Mouse (Mus musculus): ENCODE measurements around the gene Rps6ka5.

The Rps6ka5 gene

DNA sequence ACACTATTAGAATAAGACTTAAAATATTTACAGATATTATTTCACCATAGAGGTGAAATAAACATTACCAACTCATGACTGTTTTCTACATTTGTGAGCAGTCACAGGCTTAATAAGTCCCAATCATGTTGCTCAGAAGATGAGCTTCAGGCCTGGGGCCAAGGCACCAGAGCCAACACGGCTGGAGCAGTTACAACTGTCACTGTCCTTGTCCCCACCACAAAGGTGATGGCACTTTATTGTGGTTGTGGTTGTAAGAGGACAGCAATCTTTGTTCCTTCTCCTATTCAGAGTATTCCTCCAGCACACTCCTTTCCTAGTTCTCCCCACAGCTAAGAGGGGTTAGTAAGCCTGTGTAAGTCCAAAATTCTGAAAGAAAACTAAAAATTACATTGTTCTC, 45.5 kb downstream of the Rps6ka5 start:
- in situ Hi-C loops (cut with MboI; ENCODE audit: unreplicated experiment in 2 of 2) = no loop called here

DNA sequence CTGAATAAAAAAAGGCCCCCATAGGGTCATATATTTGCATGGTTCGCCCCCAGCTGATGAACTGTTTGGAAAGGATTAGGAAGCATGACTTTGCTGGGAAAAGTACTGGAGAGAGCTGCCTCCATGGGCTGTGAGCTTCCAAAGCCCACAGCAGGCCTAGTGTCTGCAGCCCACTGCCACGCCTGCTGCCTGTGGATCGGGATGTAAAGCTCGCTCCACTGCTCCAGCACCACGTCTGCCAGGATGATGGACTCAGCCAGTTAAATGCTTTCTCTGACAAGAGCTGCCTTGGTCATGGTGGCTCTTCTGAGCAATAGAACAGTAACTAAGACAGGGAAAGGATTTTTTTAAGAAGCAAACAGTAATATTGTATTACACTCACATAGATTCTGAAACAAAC, 46.1 kb downstream of the Rps6ka5 start:
- in situ Hi-C loops (cut with MboI; ENCODE audit: unreplicated experiment in 2 of 2) = no loop called here

DNA sequence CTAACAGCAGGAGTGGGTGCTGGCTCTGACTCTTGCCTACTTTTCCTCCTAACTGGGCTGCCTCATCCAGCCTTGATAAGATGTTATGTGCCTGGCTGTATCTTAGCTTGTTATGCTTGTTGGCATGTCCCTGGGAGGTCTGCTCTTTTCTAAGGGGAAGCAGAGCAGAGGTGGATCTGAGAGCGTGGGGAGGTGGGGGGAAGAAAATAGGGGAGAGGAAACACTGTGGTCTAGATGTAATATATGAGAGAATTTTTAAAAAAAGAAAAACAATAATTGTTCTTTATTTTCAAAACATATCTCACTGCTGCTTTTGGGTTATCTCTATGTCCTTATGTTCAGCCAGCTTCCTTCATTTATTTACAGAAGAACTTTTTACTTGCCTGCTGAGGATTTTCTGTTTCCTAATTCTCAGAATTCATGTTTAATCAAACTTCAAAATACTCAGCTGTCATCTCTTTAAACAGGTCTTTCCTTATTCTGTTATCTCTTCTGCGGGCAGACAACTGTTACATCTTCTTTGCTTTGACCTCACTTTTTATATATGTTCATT, 56.1 kb downstream of the Rps6ka5 start:
- in situ Hi-C loops (cut with MboI; ENCODE audit: unreplicated experiment in 2 of 2) = no loop called here

DNA sequence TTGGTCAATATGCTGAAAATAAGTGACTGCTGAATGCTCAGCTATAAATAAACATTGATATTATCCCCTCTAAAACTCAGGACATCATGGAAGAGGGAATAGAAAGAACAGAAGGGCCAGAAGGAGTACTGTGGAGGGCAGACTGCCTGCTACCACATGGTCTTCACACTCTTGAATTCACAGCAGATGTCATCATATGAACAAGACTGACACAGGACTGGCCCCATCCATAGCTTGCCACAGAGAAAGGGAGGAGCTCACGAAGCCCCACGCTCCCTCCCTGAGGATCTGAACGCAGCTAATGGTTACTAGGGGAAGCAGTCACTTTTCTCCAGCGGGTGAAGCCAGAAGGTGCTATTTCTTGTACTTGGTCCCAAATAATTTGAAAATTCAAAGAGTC, 61.5 kb downstream of the Rps6ka5 start:
- in situ Hi-C loops (cut with MboI; ENCODE audit: unreplicated experiment in 2 of 2) = no loop called here

DNA sequence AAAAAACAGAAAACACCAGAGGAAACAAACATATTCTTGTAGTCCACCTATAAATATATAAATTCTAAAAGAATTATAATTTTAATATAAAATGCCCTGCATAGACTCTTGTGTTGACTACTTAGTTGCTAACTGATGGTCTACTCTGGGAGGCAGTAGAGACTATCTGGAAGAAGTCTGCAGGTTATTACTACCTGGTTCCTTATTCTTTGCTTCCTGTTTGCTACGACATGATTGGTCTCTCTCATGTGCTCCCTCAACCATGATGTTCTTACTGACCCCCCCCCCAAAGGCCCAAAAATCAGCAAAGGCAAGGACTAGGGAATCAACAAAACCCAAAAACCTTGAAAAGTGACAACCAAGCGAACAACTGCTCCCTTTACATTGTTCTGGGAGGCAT, 66.7 kb downstream of the Rps6ka5 start:
- in situ Hi-C loops (cut with MboI; ENCODE audit: unreplicated experiment in 2 of 2) = no loop called here

DNA sequence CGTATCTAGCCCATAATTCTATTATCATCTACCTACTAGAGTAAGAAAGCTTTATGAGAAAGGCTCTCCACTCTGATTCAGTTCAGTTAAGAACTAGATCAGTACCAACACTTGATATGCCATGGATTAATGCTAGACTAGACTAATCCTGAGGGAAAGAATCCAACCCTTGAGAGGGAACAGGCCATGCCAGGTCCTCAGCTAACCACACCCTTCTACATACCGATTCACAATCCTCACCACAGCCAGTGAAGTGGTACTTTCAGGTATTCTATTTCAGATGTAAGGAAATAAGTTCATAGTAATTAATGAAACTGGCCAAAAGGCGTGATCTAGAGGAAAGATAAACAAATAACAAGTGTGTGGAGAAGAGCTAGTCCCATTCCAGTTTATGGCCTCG, 70.8 kb downstream of the Rps6ka5 start:
- in situ Hi-C loops (cut with MboI; ENCODE audit: unreplicated experiment in 2 of 2) = no loop called here

DNA sequence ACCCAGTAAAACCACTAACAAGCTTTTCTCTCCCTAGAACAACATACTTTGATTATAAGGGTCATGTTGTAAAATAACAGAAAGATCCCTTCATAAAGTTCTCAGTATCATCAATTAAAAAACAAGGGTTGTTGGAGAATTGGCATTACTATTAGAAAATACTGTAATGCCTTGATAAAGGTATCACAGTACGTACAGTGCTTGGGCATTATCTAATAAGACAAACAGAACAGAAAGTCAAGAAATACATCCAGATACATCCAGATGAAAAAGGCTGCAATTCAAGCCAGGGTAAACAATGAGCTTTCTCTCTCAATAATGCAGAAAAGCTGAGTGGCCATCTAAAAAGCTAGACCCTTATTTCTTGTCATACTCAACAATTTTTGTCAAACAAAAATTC, 84.8 kb downstream of the Rps6ka5 start:
- in situ Hi-C loops (cut with MboI; ENCODE audit: unreplicated experiment in 2 of 2) = no loop called here

DNA sequence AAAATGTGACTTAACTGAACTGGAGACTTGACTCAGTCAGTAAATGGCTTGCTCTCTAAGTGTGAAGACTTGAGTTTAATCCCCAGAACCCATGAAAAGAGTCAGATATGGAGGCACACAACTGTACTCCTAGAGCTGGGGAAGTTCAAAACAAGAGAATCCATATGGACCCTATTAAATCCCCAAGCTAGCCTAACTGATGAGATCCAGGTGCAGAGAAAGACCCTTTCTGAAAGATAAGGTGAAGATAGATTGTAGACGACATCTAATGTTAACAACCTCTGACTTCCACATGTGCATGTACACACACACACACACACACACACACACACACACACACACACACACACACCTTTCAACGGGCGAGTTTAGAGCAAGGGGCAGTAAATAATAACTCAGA, 86.1 kb downstream of the Rps6ka5 start:
- in situ Hi-C loops (cut with MboI; ENCODE audit: unreplicated experiment in 2 of 2) = no loop called here

DNA sequence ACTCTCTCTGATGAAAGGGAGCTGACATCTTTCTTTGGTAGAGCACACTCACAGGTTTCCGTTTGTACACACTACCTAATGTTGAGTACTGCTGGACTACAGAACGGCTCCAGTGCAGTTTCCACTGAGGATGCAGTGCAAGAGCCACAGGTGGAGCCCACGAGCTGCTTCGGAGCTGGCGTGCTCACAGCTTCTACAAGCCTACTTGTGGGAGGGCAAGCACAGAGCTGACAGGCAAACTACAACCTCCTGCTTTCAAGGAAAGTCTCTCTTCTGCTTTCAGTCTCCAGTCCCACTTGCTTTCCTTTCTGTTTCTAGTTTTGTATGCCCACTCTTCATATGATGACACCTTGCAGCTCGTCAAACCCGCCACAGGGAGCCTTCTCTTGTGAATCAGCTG, 87.1 kb downstream of the Rps6ka5 start:
- in situ Hi-C loops (cut with MboI; ENCODE audit: unreplicated experiment in 2 of 2) = no loop called here

DNA sequence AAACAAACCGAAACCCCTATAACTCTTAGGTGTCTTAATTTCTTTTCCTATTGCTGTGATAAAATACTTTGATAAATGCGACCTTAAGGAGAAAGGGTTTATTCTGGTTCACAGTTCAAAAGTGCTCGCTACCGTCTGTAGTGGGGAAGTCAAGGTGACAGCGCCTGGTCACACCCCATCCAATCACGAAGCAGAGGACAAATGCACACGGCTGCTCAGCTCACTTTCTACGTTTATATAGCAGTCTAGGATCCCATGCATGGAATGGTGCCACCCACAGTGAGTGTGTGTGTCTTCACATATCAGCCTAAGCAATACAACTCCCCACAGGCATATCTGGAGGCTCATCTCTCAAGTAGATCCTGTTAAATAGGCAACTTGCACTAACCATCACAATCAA, 88.9 kb downstream of the Rps6ka5 start:
- in situ Hi-C loops (cut with MboI; ENCODE audit: unreplicated experiment in 2 of 2) = no loop called here

DNA sequence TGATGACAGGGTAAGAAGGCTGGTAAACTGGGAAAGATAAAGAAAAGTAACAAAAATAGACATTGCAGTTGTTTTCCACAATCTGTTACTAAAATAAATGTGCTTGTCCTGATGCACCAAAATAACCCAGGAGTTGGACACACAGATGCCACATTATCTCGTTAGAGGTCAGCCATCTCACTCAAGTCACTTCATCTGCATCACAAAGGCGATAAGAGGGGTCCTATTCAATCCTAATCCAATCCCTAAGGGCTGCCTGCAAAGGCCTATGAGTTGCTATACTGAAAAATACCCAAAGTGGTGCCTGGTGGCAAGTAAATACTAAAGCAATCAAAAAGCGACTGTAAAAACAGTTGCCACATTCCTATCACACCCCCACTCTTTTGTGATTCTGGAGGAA, 90.0 kb downstream of the Rps6ka5 start:
- in situ Hi-C loops (cut with MboI; ENCODE audit: unreplicated experiment in 2 of 2) = no loop called here

DNA sequence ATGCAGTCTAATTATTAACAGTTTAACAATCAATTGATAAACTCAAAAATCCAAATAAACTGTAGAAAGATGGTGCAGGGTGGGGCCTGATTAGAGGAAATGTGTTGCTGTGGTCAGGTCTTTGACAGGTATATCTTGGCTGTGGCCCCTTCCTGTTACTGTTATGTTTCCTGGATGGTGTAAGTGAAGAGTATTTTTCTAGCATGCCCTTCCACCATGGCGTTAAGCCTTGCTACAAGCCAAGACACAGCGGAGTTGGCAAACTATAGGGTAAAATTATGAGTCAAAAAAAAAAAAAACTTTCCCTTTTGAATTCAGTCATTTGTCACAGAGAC, 90.5 kb downstream of the Rps6ka5 start:
- in situ Hi-C loops (cut with MboI; ENCODE audit: unreplicated experiment in 2 of 2) = no loop called here

DNA sequence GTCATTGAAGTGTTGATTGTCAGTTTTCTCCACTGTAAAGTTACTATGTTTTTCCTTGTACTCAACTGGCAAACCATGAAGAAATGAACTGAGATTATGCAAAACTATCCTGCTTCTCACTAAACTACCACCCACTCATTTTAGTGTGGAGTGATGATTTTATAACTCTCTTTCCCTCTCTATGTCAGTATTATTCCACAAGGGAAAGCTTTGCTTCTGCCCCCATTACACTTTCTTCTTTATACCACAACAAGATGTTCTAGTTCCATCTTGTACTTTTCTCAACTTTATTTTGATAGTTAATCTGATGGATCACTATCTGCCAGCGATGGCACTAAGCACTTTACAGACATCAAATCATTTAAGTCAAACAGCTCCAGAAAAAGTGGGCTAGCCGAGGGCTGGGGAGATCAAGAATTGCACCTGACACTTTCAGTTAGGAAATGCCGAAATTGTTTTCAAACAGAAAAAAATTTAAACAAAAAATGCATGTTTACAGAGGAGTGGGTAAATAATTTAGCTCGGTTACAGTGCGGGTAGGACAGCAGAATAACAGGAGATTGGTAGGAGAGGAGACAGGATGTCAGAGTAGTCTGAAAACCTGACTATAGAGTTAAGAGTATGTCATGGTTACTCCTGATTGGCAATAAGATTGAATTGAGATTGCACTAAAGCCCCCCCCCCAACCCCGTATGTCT, 91.0 kb downstream of the Rps6ka5 start:
- in situ Hi-C loops (cut with MboI; ENCODE audit: unreplicated experiment in 2 of 2) = no loop called here

DNA sequence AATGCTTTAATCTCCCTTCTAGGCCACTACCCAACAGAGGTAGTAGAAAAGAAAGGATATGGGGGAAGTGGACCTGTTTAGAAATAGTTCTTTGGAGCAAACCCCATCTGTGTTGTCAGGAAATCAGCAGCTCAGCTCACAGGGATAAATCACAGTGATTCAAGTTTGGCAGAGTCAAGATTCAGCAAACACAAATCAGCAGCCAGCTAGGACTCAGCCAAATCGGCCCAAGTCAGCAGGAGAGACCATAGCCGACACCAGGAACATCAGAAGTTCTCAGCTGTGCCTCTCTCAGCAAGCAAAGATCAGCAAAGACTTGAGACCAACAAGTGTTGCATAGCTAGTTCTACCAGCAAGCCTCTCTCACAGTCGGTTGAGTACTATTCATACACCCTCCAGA, 93.6 kb downstream of the Rps6ka5 start:
- in situ Hi-C loops (cut with MboI; ENCODE audit: unreplicated experiment in 2 of 2) = no loop called here

DNA sequence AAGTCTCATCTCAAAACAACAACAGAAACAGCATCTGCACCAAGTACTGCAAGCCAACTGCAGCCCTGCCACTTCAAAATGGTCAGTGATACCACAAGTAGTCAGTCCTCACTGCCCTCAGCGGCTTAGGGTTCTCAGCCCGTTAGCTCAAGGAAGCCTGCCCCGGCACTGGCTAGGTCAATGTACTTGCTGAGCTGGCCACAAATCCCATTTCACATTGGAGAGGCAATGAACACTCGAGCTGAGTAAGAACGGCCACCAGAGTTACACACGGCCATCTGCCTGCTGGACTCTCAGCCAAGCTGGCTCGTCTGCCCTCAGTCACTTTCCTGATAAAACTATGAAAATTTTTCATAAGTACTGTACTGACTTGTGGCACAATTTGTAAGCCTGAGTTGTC, 95.5 kb downstream of the Rps6ka5 start:
- in situ Hi-C loops (cut with MboI; ENCODE audit: unreplicated experiment in 2 of 2) = no loop called here

DNA sequence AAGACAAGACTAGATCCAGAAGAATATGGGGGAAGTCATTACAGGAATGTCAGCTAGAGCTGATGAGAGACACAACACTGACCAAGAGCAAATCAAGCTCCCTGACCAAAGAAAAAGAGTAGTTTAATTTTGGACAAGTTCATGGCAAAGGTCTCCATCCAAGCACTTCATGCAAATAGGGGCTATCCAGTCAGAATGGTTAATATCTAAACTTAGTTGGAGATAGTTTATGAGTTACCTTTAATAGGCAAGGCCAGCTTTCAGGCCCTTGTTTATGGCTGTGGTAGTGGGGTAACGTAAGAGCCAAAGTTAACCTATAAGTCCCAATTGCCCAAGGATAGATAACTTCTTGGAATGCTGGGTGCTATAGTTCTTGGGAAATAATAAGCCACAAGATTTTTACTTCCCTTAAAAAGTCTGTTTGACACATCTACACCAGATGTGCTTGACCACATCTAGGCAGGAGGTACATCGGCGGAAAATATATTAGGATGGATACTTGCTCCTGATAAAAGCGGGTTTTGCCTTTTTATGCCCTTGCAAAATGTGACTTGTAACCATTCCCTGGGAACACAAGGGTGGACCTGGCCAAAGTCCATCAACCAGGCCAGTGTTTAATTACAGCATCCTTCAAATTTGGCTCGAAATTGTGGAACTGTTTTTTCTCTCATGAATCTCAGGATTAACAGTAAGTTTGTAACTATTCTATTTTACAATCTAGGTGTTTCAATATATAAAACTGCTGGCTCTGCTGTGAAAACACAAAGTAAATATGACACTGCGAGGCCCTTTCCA, 97.5 kb downstream of the Rps6ka5 start:
- in situ Hi-C loops (cut with MboI; ENCODE audit: unreplicated experiment in 2 of 2) = no loop called here

DNA sequence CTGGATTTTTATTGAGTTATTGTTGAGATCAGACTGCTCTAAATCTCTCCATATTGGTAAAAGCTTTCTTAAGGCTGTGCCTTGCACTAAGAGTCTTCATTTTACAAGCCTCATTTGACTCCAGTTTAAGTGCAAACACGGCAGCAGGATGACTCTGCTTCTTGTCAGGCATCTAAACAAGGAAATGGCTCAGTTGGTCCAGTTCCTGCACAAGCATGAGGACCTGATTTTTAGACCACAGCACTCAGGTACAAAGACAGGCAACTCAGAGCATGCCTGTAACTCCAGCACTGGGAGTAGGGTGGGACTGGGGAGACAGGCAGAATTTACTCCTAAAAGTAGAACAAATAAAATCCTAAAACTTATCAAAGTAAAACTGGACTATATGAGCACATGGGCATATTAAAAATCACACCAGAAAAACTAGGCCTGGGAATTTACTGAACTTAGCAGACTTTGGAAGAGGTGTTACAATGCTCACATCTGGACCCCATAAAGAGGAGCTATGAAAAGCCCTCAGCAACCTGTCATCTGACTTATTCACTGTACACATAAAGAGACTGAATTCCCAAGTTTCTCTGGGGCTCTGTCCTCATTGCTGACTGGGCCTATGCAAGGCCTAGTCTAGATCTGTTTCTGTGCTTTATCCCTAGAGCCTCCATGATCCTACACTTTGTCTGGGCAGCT, 99.6 kb downstream of the Rps6ka5 start:
- in situ Hi-C loops (cut with MboI; ENCODE audit: unreplicated experiment in 2 of 2) = no loop called here

DNA sequence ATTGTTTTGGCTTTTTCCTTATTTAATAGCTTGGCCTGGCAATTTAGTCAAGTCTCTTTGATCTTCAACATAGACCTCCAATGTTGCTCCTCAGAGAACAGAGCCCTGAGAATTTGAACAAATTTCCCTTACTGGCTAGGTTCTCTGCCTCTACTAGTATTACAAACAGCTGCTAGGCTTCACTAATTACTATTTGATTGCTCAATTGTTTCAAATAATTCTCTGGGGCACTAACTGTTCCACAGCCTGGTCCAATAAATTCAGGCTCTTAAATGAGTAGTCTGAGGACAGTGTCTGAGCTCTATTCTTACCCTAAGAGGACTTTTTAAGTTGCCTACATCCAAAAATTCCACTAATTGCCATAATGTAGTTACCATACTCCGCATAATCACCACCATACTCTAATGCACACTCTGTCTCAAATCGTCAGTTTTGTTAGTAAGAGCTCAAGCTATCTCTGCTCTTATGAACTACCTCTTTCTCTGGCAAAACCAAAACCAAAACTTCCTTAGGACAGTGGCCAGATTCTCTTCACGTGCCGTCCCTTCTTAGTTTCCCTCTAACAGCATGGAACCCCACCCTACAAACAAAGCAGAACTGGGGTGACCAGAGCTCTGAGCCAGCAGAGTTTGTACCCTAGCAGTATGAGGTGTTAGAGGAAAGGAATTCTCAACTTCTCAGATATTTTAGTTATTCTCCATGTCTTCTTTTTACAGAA, 100.4 kb downstream of the Rps6ka5 start:
- in situ Hi-C loops (cut with MboI; ENCODE audit: unreplicated experiment in 2 of 2) = no loop called here

DNA sequence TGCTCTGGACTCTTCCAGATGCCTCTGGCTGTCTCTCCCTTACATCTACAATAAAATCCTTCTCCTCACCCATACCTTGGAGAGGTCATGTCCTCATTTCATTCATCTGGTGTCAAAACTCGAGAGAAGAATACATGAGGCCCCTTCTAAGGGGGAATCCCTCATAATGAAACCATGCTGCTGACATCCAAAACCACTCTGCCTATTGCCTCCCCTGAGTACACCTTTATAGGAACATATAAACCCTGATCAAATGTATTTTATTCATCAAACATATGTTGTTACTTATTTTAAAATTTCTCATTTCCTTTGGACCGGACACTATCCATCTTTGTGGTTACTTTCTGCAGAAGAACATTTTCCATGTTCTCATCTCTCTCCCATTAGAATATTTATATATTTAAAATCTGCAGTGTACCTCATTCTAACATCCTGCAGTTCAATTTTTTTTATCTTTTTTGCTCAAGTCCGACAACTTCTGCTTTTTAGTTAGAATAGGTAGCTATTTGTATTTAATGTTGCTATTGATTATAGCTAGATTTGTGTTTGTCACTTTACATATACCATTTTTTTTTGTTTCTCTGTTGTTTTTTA, 101.8 kb downstream of the Rps6ka5 start:
- in situ Hi-C loops (cut with MboI; ENCODE audit: unreplicated experiment in 2 of 2) = loop anchor here in 1 of 2 experiments (25.0 kb wide), 1 partner anchor 87 kb away; no protein-coding TSS in a partner anchor

DNA sequence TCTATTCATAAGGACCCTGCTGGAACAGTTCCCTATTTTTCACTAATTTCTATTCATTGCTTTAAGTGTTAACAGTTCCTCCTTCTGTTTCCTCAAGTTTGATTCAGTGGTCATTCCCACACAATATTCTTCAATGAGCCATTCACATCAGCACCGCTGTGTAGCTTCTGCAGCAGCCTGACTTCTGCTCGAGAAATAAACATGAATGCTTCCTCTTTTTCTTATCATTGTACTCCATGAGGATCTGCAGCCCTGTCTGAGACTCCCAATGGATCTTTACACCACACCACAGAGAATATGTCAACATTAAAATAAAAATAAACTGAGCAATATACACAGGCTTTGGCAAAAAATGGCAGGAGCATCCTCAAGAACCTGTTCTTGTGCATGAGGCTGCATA, 111.5 kb downstream of the Rps6ka5 start:
- in situ Hi-C loops (cut with MboI; ENCODE audit: unreplicated experiment in 2 of 2) = loop anchor here in 1 of 2 experiments (25.0 kb wide), 1 partner anchor 97 kb away; no protein-coding TSS in a partner anchor

All from v-Abl transformed pro-B cells (cell line).